Mouse (Mus musculus) embryo, embryonic 11.5 days (tissue): ENCODE data around the gene Mfng.
A peak's percentile ranks its signal among the peaks of the same experiment; 100 is the strongest.

Experiments used
- DNase-seq: peaks from one replicate; pipeline ENCODE4 v3.0.0-alpha.2; 2012; ENCODE audit warnings: low read depth, low spot score

Mfng gene

DNA sequence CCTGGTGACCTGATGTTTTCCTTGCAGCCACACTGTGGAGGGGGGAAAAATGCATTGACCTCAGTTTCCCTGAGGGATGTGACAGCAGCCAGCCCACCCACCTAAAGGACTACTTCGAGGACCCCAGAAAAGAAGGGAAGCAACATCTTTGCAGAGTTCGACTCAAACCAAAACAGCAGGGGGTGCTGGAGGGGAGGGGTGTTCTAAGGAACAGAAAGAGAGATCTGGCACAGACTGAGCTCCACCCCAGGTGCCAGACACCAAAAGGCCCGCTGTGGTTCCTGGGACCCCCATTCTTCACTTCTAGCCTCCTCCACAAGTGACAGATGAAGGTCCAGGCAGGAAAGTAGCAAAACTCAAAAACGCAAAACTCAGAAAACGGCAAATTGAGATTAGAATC is 57.4 kb downstream of the Mfng start:
- no peak for DNase-seq

DNA sequence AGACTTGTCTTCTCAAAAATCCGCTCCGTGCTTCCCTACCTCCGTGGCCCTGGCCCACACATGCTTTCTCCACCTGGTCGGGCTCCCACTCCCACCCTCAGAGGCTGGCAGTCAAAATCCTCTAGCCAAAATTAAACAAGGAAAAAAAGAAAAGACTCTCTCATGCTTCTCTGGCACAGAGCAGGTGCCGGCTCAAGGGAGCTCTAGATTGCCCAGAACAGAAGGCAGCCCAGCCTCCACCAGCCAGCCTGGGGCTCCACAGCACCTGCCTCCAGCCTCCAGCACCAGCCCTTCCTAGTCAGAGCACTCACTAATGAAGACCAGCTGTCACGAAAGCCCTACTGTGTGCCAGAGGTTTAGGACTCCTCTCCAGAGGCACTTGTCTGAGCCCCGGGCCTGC is 59.5 kb downstream of the Mfng start:
- DNase-seq, result no peak

DNA sequence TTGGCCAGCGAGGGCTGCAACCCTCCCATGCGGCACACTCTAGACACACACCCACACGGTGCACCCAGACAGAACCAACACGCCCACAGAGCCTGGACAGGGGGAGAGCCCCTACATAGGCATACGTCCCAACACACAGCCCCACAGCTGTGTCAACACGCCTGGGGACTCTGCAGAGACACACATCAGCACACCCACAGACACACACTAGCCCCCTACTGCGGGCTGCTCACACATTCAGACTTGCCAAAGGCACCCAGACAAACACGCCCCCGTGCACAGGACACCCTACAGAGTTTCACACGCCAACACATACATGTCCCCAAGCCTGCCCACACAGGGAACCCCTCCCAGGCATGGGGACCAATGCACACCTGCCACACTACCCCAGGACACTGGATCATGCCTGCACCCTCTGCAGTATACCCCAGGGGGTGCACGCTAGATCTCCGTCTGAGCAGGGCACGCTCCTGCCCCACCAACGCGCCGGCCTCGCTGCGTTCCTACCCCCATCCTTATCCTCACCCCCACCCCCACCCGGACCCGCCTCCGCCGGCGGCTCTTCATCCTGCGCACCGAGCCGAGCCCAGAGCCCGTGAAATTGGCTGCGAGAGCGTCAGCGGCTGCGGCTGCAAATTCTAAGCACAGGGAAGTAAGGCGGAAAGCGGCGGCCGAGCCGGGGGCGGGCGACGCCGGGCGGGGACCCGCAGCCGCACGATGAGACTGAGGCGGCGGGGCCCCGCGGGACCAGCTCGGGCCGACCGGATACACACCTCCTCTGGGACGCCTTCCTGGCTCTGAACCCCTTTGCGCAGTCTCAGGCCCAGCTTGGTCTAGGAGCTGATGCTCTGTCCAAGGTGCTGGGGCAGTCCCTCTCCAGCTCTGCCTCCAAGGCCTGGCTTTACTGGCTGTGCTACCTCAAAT is 60.7 kb downstream of the Mfng start:
- DNase-seq, result peak; percentile 32

DNA sequence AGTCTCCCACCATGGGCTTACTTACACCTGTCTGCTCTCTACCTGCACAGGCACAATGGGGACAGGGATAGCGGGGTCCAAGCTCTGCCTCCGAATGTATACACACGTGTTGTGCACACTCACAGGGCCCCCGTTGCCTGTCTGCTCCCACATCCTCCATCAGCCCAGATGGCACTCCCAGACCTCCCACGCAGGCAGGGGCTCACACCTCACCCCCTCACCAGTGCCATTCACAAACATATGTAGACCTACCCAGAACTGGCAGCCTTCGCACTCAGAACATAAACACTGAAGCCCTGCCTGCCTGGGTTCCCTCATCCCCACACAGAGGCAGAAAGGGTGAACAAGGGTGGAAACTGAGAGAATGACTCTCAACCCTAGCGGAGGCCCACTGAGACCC is 61.3 kb downstream of the Mfng start:
- no peak for DNase-seq

DNA sequence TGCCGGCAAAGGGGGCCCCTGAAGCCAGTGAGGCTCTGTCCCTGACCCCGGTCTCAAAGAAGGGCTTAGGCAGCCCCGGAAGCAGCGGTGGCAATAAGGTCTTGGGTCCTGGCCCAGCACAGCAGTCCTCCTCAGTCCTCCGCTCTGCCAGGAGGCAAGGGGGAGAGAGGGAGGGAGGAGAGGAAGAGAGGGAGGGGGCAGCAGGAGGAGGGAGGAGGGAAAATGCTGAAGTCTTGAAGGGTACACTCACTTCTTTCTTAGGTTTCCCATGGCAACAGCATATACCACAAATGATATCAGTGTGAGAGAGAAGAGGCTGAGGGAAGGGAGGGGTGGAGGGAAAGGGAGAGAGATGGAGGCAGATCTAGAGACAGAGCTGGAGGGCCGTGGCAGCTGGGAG is 62.6 kb downstream of the Mfng start:
- DNase-seq, result no peak

DNA sequence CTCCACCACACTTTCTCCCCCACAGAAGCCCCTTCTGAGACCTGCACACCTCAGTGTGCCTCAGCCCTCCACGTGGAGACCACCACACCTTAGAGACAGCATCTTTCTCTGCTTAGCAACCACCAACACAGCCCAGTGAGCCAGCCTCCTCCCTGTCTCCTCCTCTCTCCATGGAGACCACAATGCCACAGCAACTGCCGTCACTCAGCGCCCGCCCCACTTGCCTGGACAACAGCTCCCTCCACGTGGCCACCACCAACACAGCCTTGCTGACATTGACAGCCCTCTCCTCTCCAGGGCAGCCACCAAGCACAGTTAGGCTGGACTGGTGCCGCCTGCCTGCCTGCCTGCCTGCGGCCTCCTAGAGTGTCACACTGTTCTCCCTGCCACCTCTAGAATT is 63.5 kb downstream of the Mfng start:
- DNase-seq, result no peak

DNA sequence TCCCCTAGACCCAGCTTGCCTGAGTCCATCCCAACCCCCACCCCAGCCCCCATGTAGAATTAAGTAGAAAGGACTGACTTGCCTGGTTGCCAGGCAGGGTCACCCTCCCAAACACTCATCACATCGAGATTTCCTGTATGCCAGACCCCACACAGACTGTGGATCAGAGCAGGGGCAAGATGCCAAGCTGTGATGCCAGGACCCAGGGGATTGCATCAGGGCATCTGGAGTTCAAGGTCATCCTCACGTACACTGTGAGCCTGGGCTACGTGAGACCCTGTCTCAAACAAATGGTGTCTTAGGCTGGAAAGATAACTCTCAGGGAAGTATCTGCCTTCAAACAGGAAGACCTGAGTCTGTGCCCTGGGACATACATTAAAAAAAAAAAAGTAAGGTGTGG is 66.6 kb downstream of the Mfng start:
- no peak for DNase-seq
